Mouse (Mus musculus) thymus, adult 2 months (tissue): ENCODE results near the gene Mpzl3.

ENCODE experiments used
- CTCF ChIP-seq: fragments of 200-500 bp; IDR thresholded peaks from 2 replicates; pipeline ENCODE4 v1.5.1; 2012; ENCODE audit warnings: mild to moderate bottlenecking, control low read depth, low read length, moderate library complexity, borderline replicate concordance; ENCODE audit not compliant: control insufficient read depth, poor library complexity, insufficient read depth; ENCODE audit errors: extremely low read depth
- POLR2A ChIP-seq: fragments of 200-500 bp; IDR thresholded peaks from 2 replicates; pipeline ENCODE4 v1.6.1; 2012; ENCODE audit warnings: mild to moderate bottlenecking, low read length, control low read depth, moderate library complexity; ENCODE audit not compliant: control insufficient read depth, poor library complexity, insufficient read depth; ENCODE audit errors: extremely low read depth

DNA sequence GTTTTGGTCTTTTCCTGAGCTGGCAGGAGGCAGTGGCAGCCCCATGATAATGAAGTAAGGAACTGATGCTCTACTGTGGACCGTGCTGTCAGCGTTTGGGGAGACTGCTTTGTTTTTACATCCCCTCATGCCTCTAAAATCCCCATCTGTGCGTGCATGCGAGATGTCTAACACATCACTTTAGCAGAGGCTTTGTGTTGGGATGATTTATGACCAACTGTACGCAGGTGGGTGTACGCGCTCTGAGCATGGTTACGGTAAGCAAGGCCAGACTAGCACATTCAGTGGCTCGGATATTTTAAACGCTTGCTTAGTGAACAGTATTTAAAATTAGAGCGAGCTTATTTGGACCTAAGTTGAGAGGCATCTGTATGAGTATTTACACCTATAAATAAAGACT is 37.0 kb upstream of the Mpzl3 start:
- TF ChIP-seq POLR2A: no peak
- TF ChIP-seq CTCF: no peak
